Mouse (Mus musculus): ENCODE data around the gene Gngt2. TPM values are rescaled to one million over a fixed set of nuclear protein-coding genes. Genes with fewer than 3 reads are reported as not detected.
"Not testable (repeated sequence)": the region's sequence is repeated elsewhere in the genome, so short reads cannot be mapped to it uniquely, and the experiment has no call there.

Gngt2 gene
- polyA plus RNA-seq, 1 experiment from 2014 or later = 10.1 TPM

DNA sequence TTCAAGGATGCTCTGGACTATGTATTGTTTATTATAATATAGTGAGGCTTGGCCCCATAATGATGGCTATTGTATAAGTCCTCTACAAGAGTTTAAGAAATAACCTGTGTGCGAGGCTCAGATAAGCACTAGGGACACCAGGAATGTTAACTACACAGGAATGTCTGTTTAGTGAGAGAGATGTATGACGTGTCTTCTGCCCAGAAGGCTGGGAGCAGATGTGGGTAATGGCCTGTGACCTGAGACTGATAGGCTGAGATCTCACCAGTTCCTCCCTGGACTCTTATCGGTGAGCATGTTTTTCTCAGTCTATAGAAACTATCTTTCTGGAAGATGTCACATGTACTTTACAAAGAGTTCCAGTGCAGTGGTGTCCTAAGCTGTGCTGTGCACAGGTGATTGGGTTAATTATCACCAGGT lies 23.1 kb downstream of the Gngt2 start:
- H3K9me3 ChIP-seq = no peaks in the 10 kb centered on the region
- H3K4me1 ChIP-seq (replicated peaks) = peaks cover 15% of the 10 kb centered on the region
- ATAC-seq (ENCODE audit: insufficient number of reproducible peaks, insufficient read depth, low FRiP score, low TSS enrichment, low read depth) = no peak
- 0 out of 2 replicates have a peak overlapping the region, but pooled peaks have one; percentile 95 for H3K27ac ChIP-seq
- H3K27me3 ChIP-seq = no peaks in the 10 kb centered on the region
- peak overlapping the region; percentile 71 for H3K4me3 ChIP-seq (replicated peaks)
- H3K36me3 ChIP-seq = no peaks in the 10 kb centered on the region
- peak overlapping the region; percentile 60; the same call in 1 of the 2 replicates for H3K9ac ChIP-seq (replicated peaks)
- 36% methylated on average over 3 of the region's 3 CpGs for WGBS
- H3K4me2 ChIP-seq = peak overlapping the region; percentile 75

DNA sequence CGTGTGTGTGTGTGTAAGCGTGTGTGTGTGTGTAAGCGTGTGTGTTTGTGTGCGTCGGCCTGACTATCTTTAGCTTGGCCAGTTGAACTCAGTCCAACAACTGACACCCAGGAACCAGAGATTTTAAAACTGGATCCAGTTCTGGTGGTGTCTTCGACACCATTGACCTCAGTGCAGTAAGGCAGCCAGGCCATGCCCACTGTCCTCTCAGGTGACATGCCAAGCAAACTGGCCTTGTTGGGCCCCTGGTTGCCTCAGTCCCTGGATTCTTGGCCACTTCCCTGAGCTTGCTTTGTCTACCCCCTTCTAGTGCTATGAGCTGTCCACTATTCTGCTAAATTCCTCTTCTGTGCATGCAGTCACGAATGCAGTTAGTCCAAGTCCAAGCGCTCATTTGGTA lies 24.4 kb downstream of the Gngt2 start:
- no peak overlapping the region for H3K4me2 ChIP-seq
- WGBS = 94% methylated on average over 8 of the region's 8 CpGs
- no peak for ATAC-seq (ENCODE audit: insufficient number of reproducible peaks, insufficient read depth, low FRiP score, low TSS enrichment, low read depth)
- peaks cover 15% of the 10 kb centered on the region for H3K4me1 ChIP-seq (replicated peaks)
- no peaks in the 10 kb centered on the region for H3K9me3 ChIP-seq
- H3K36me3 ChIP-seq = no peaks in the 10 kb centered on the region
- no peaks in the 10 kb centered on the region for H3K27me3 ChIP-seq
- H3K27ac ChIP-seq = no peak overlapping the region
- no peak overlapping the region for H3K9ac ChIP-seq (replicated peaks)
- H3K4me3 ChIP-seq (replicated peaks) = no peak overlapping the region

DNA sequence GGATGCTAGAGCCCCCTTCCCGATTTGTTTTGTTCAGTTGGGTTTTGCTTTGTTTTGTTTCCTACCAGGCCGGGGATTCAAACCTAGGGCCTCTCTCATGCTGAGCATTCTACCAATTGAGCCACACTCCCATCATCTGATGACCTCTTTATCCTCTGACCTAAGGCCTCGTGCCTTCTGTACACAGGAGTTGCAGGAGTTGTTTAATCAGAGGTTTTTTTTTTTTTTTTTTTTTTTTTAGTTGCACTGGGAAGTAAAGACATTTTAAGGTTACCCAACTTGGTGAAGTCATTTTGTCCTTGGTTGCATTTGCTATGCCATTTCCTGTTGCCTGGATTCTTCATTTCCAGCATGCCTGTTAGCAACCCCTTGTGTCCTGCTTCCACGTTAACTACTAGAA lies 32.4 kb downstream of the Gngt2 start:
- H3K9me3 ChIP-seq = no peaks in the 10 kb centered on the region; the same call in 1 of the 2 replicates
- H3K36me3 ChIP-seq = no peaks in the 10 kb centered on the region
- H3K4me3 ChIP-seq (replicated peaks) = no peak overlapping the region
- no peak for ATAC-seq (ENCODE audit: insufficient number of reproducible peaks, insufficient read depth, low FRiP score, low TSS enrichment, low read depth)
- no peak overlapping the region for H3K27ac ChIP-seq
- no peak overlapping the region for H3K9ac ChIP-seq (replicated peaks)
- no peaks in the 10 kb centered on the region for H3K4me1 ChIP-seq (replicated peaks)
- no peak overlapping the region for H3K4me2 ChIP-seq
- H3K27me3 ChIP-seq = no peaks in the 10 kb centered on the region
- WGBS = 83% methylated on average over 4 of the region's 4 CpGs

DNA sequence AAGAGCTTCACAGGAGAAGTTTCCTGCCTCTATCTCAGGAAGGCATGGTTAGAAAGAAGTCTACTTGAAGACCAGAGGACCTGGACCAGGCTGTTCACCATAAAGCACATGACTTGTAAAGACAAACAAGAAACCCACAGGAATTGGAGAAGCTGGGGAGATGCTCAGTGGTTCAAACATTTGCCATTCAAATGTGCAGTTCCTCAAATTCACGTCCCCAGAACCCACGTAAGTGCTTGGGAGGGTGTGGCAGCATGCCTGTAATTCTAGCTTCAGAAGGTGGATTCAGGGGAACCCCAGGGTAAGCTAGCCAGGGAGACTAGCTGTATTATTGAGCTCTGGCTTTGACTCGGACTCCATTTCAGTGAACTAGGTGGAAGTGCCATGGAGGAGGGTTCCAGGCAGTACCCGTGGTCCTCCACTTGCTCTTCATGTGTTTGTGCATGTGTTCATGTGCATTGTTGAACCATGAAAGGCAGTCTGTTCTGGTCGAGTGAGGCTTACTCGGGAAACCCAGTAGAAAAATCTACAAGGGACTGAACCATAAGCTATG lies 33.0 kb downstream of the Gngt2 start:
- Histone ChIP-seq H3K4me1 (replicated peaks) (no peaks in the 10 kb centered on the region), H3K9me3 (no peaks in the 10 kb centered on the region; the same call in 1 of the 2 replicates), H3K27me3 (no peaks in the 10 kb centered on the region), H3K9ac (replicated peaks) (no peak overlapping the region), H3K36me3 (no peaks in the 10 kb centered on the region), H3K27ac (no peak overlapping the region), H3K4me2 (no peak overlapping the region), H3K4me3 (replicated peaks) (no peak overlapping the region)
- no peak for ATAC-seq (ENCODE audit: insufficient number of reproducible peaks, insufficient read depth, low FRiP score, low TSS enrichment, low read depth)
- 74% methylated on average over 6 of the region's 6 CpGs for WGBS

DNA sequence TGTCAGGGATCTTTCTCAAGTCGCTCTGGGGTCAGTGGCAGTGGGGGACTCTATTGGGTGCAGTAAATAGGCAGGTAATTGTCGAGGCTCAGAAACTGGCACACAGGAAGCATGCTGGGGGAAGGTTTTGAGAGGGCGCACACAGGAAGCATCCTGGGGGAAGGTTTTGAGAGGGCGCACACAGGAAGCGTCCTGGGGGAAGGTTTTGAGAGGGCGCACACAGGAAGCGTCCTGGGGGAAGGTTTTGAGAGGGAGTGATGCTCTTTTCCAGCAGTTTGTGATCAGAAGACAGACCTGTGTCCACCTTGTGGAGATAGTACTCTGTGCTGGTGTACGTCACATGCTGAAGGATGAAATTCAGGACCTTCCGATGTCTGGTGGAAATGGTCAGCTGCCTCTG lies 38.8 kb downstream of the Gngt2 start:
- H3K9me3 ChIP-seq = no peaks in the 10 kb centered on the region; the same call in 1 of the 2 replicates
- no peak overlapping the region for H3K4me2 ChIP-seq
- H3K27ac ChIP-seq = no peak overlapping the region
- no peaks in the 10 kb centered on the region for H3K4me1 ChIP-seq (replicated peaks)
- no peak for ATAC-seq (ENCODE audit: insufficient number of reproducible peaks, insufficient read depth, low FRiP score, low TSS enrichment, low read depth)
- WGBS = 32% methylated on average over 9 of the region's 9 CpGs
- no peak overlapping the region for H3K9ac ChIP-seq (replicated peaks)
- H3K4me3 ChIP-seq (replicated peaks) = no peak overlapping the region
- no peaks in the 10 kb centered on the region for H3K36me3 ChIP-seq
- H3K27me3 ChIP-seq = no peaks in the 10 kb centered on the region; the same call in 1 of the 2 replicates

DNA sequence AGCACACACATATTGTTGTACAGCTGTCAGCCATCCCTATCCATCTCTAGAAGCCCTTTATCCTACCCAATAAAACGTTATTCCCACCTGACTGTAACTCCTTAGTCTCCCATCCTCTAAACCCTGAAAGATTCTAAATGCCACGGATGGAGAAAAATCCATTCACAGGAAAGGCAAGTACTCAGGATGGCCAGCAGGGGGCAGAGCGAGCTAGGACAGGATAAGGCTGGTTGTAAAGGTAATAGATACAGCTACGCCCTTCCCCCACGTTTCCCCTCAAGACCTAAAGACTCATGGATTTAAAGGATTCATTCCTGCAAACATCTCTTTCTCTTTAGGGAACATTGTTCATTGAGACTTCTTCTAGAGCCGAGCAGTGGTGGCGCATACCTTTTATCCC lies 39.3 kb downstream of the Gngt2 start:
- H3K9me3 ChIP-seq = no peaks in the 10 kb centered on the region; the same call in 1 of the 2 replicates
- H3K36me3 ChIP-seq = no peaks in the 10 kb centered on the region
- ATAC-seq (ENCODE audit: insufficient number of reproducible peaks, insufficient read depth, low FRiP score, low TSS enrichment, low read depth) = no peak
- H3K27me3 ChIP-seq = peaks cover 3% of the 10 kb centered on the region; the same call in 1 of the 2 replicates
- 26% methylated on average over 7 of the region's 7 CpGs for WGBS
- H3K4me1 ChIP-seq (replicated peaks) = no peaks in the 10 kb centered on the region
- H3K4me3 ChIP-seq (replicated peaks) = no peak overlapping the region
- H3K4me2 ChIP-seq = no peak overlapping the region
- no peak overlapping the region for H3K27ac ChIP-seq
- no peak overlapping the region for H3K9ac ChIP-seq (replicated peaks)

DNA sequence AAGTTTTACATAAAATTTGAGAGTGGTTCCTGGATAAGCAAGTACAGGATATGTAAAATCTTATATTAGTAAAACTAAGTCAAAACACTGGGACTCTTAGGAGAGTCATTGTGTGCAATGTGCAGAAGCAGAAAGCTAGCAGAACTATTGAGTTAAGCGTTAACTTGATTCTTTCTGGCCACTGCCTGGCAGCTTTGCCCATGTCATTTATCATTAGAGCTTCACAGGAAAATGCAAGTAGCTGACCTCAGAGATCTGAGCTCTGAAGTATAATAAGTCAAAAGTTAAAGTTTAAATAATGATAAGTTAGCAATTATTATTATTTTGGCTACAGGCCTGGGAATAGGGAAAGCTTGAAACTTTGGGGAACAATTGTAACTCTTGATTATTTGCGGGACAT lies 42.8 kb downstream of the Gngt2 start:
- H3K36me3 ChIP-seq; H3K4me3 ChIP-seq (replicated peaks); H3K4me1 ChIP-seq (replicated peaks); ATAC-seq (ENCODE audit: insufficient number of reproducible peaks, insufficient read depth, low FRiP score, low TSS enrichment, low read depth); H3K9me3 ChIP-seq; H3K27me3 ChIP-seq; H3K4me2 ChIP-seq; H3K9ac ChIP-seq (replicated peaks); H3K27ac ChIP-seq: not testable (repeated sequence)
- 80% methylated on average over 2 of the region's 2 CpGs for WGBS

DNA sequence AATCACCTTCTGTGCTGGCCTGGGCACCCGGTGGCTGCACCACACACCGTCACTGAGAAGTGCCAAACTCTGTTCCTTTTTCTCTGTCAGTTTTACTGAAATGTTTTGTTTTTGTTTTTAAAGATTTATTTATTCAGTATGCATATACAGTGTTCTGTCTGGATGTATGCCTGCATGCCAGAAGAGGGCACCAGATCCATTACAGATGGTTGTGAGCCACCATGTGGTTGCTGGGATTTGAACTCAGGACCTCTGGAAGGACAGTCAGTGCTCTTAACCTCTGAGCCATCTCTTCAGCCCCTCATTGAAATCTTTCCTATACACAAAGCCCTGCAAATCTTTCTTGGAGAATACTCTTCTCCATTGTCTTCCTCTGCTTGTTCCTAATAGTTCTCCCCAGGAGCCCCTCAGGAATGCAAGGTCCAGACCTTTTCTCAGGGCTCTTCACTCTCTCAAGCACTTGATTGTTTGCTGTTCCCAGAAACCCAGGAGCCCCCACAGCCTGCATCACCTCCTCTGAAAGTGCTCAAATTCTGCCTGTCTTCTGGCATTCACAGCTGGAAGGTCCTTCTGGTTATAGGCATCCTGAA lies 53.5 kb downstream of the Gngt2 start:
- no peak for ATAC-seq (ENCODE audit: insufficient number of reproducible peaks, insufficient read depth, low FRiP score, low TSS enrichment, low read depth)
- no peak overlapping the region for H3K27ac ChIP-seq
- H3K4me1 ChIP-seq (replicated peaks) = no peaks in the 10 kb centered on the region
- no peaks in the 10 kb centered on the region for H3K27me3 ChIP-seq
- H3K9ac ChIP-seq (replicated peaks) = no peak overlapping the region
- H3K4me3 ChIP-seq (replicated peaks) = no peak overlapping the region
- no peaks in the 10 kb centered on the region for H3K36me3 ChIP-seq
- 81% methylated on average over 2 of the region's 2 CpGs for WGBS
- H3K9me3 ChIP-seq = no peaks in the 10 kb centered on the region
- H3K4me2 ChIP-seq = no peak overlapping the region

Other genes starting within 250 kb of the Gngt2 start
- gene Ngfr, start 249.5 kb upstream of the Gngt2 start, polyA plus RNA-seq (2016; fragmentation: Nextera tagmentation; extraction: Ambion mirVana) = 24.3 and 26.7 TPM in 2 replicates
- 231 TPM in 2 replicates for gene Phb, start 170.3 kb upstream of the Gngt2 start, polyA plus RNA-seq (2016; fragmentation: Nextera tagmentation; extraction: Ambion mirVana)
- gene Zfp652, start 124.5 kb upstream of the Gngt2 start, polyA plus RNA-seq (2016; fragmentation: Nextera tagmentation; extraction: Ambion mirVana) = 24.0 and 24.9 TPM in 2 replicates
- gene B130006D01Rik, start 113.6 kb upstream of the Gngt2 start, polyA plus RNA-seq (2016; fragmentation: Nextera tagmentation; extraction: Ambion mirVana) = 1.9 and 2.5 TPM in 2 replicates
- not detected in 2 replicates for gene Phospho1, start 12.7 kb upstream of the Gngt2 start, polyA plus RNA-seq (2016; fragmentation: Nextera tagmentation; extraction: Ambion mirVana)
- gene Abi3, start 5.3 kb downstream of the Gngt2 start, polyA plus RNA-seq (2016; fragmentation: Nextera tagmentation; extraction: Ambion mirVana) = 3.8 and 4.5 TPM in 2 replicates
- not detected in 2 replicates for gene B4galnt2, start 77.7 kb downstream of the Gngt2 start, polyA plus RNA-seq (2016; fragmentation: Nextera tagmentation; extraction: Ambion mirVana)
- 110 and 122 TPM in 2 replicates for gene Igf2bp1, start 168.7 kb downstream of the Gngt2 start, polyA plus RNA-seq (2016; fragmentation: Nextera tagmentation; extraction: Ambion mirVana)
- gene Gip, start 187.3 kb downstream of the Gngt2 start, polyA plus RNA-seq (2016; fragmentation: Nextera tagmentation; extraction: Ambion mirVana) = not detected in 2 replicates
- gene Snf8, start 197.7 kb downstream of the Gngt2 start, polyA plus RNA-seq (2016; fragmentation: Nextera tagmentation; extraction: Ambion mirVana) = 89.8 and 103 TPM in 2 replicates
- 46.0 and 50.9 TPM in 2 replicates for gene Ube2z, start 228.2 kb downstream of the Gngt2 start, polyA plus RNA-seq (2016; fragmentation: Nextera tagmentation; extraction: Ambion mirVana)
- 492 and 507 TPM in 2 replicates for gene Atp5g1, start 238.5 kb downstream of the Gngt2 start, polyA plus RNA-seq (2016; fragmentation: Nextera tagmentation; extraction: Ambion mirVana)

Measured in limb, embryonic 12.5 days (tissue).